Mouse (Mus musculus): ENCODE measurements around the gene Dixdc1.

DNA sequence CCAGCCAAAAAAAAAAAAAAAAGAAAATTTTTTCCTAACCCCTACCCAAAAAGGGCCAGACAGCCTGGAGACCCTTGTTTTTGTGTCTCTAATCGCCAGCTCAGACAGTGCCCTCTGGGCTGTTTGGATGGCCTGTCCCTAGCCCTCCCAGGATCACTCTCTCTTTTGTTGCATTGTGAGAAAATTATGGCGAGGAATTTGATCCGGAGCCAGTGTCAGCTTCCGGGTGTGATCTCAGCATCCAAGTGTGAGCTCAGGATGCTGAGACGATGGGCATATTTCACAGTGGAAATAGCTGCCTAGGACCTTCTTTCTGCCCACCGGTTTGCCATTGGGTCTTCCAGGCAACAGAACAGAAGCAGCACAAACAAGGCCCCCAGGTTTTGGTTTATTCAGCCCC, 11.4 kb upstream of the Dixdc1 start:
- no peak for TF ChIP-seq CTCF (conservative IDR thresholded peaks at IDR 0.05; ENCODE audit: low read length)
- TF ChIP-seq POU5F1 (IDR thresholded peaks at IDR 0.05; ENCODE audit: borderline replicate concordance, low read length): no peak
- TF ChIP-seq NANOG (IDR thresholded peaks at IDR 0.05; ENCODE audit: borderline replicate concordance, low read length): no peak
